Mouse (Mus musculus): ENCODE results near the gene Bcl2l10. TPM values are rescaled to one million over a fixed set of nuclear protein-coding genes. Genes with fewer than 3 reads are reported as not detected.
A peak's percentile ranks its signal among the peaks of the same experiment; 100 is the strongest.

Bcl2l10 gene
- not detected in 2 replicates for total RNA-seq (2014; rRNA removed)
- polyA plus RNA-seq (2015; fragmentation: Nextera tagmentation; extraction: Ambion mirVana) = not detected in 2 replicates

- no peak for DNase-seq (ENCODE audit: low spot score)
- WGBS = 90% methylated on average over 5 of the region's 5 CpGs
- no peaks in the 10 kb centered on the region for H3K4me1 ChIP-seq (ENCODE audit: insufficient read depth, low read length)
- no peak for ATAC-seq (ENCODE audit: low FRiP score)
- H3K4me3 ChIP-seq (ENCODE audit: low read depth, low read length) = no peak within 1 kb of the TSS
- H3K27me3 ChIP-seq (ENCODE audit: insufficient read depth, low read length) = no peaks in the 10 kb centered on the region
- no peaks in the 10 kb centered on the region for H3K9me3 ChIP-seq (ENCODE audit: low read length)
- no peak within 1 kb of the TSS for H3K4me2 ChIP-seq (ENCODE audit: low read depth, low read length, poor library complexity, severe bottlenecking)
- no peak within 1 kb of the TSS for H3K27ac ChIP-seq (ENCODE audit: low read depth, low read length)
- H3K9ac ChIP-seq (replicated peaks; ENCODE audit: low read length, poor library complexity, severe bottlenecking) = no peak within 1 kb of the TSS
- TF ChIP-seq CTCF (IDR thresholded peaks at IDR 0.05) = no peak
- peaks cover 30% of the 10 kb centered on the region for H3K36me3 ChIP-seq (ENCODE audit: insufficient read depth, low read length)
Observed at GRCm38 (mm10) chr9:75347458-75347857, at the start of gene Bcl2l10. TSS of gene Bcl2l10 (plus strand) at chr9:75347758.

DNA sequence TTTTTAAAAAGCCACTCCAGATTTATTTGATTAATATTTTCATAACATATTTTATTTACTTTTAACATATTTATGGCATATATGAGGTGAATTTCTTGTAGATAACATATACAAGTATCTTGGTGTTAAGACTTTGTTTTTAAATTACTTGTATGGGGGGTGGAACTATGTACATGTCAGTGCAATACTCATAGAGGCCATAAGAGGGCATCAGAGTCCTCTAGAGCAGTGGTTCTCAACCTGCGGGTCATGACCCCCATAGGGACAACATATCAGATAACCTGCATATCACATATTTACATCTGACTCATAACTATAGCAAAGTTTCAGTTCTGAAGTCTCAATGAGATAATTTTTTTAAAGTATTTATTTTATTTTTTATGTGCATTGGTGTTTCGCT, 48.2 kb upstream of the Bcl2l10 start:
- no peak for ATAC-seq (ENCODE audit: low FRiP score)
- Histone ChIP-seq H3K9ac (replicated peaks; ENCODE audit: low read length, poor library complexity, severe bottlenecking) (no peak overlapping the region), H3K27me3 (ENCODE audit: insufficient read depth, low read length) (no peaks in the 10 kb centered on the region), H3K4me2 (ENCODE audit: low read depth, low read length, poor library complexity, severe bottlenecking) (no peak overlapping the region), H3K4me3 (ENCODE audit: low read depth, low read length) (no peak overlapping the region), H3K4me1 (ENCODE audit: insufficient read depth, low read length) (no peaks in the 10 kb centered on the region), H3K9me3 (ENCODE audit: low read length) (no peaks in the 10 kb centered on the region), H3K36me3 (ENCODE audit: insufficient read depth, low read length) (no peaks in the 10 kb centered on the region), H3K27ac (ENCODE audit: low read depth, low read length) (no peak overlapping the region)
- peak; percentile 53 for TF ChIP-seq CTCF (IDR thresholded peaks at IDR 0.05)
- 84% methylated on average over 2 of the region's 2 CpGs for WGBS
- DNase-seq (ENCODE audit: low spot score) = peak; percentile 12

GRCm38 (mm10) chr9:75303033-75303432, 44.5 kb upstream of the Bcl2l10 start:
- Histone ChIP-seq H3K4me3 (ENCODE audit: low read depth, low read length) (no peak overlapping the region), H3K36me3 (ENCODE audit: insufficient read depth, low read length) (no peaks in the 10 kb centered on the region), H3K9me3 (ENCODE audit: low read length) (no peaks in the 10 kb centered on the region), H3K9ac (replicated peaks; ENCODE audit: low read length, poor library complexity, severe bottlenecking) (no peak overlapping the region), H3K27ac (ENCODE audit: low read depth, low read length) (no peak overlapping the region), H3K4me2 (ENCODE audit: low read depth, low read length, poor library complexity, severe bottlenecking) (no peak overlapping the region), H3K27me3 (ENCODE audit: insufficient read depth, low read length) (no peaks in the 10 kb centered on the region), H3K4me1 (ENCODE audit: insufficient read depth, low read length) (no peaks in the 10 kb centered on the region)
- ATAC-seq (ENCODE audit: low FRiP score) (no peak), DNase-seq (ENCODE audit: low spot score) (no peak)
- no peak for TF ChIP-seq CTCF (IDR thresholded peaks at IDR 0.05)
- WGBS = 82% methylated on average over 2 of the region's 2 CpGs

- Histone ChIP-seq H3K27me3 (ENCODE audit: insufficient read depth, low read length) (no peaks in the 10 kb centered on the region), H3K4me2 (ENCODE audit: low read depth, low read length, poor library complexity, severe bottlenecking) (0 out of 2 replicates have a peak overlapping the region, but pooled peaks have one; percentile 4), H3K9me3 (ENCODE audit: low read length) (no peaks in the 10 kb centered on the region), H3K36me3 (ENCODE audit: insufficient read depth, low read length) (no peaks in the 10 kb centered on the region), H3K4me1 (ENCODE audit: insufficient read depth, low read length) (no peaks in the 10 kb centered on the region), H3K27ac (ENCODE audit: low read depth, low read length) (no peak overlapping the region), H3K4me3 (ENCODE audit: low read depth, low read length) (no peak overlapping the region), H3K9ac (replicated peaks; ENCODE audit: low read length, poor library complexity, severe bottlenecking) (no peak overlapping the region)
- TF ChIP-seq CTCF (IDR thresholded peaks at IDR 0.05) = no peak
- ATAC-seq (ENCODE audit: low FRiP score) (no peak), DNase-seq (ENCODE audit: low spot score) (no peak)
- WGBS = 45% methylated on average over 16 of the region's 16 CpGs
Observed at GRCm38 (mm10) chr9:75303701-75304261, 43.8 kb upstream of the Bcl2l10 start.

GRCm38 (mm10) chr9:75304286-75304685, 43.3 kb upstream of the Bcl2l10 start:
- WGBS = 39% methylated on average over 7 of the region's 7 CpGs
- H3K4me1 ChIP-seq (ENCODE audit: insufficient read depth, low read length) = no peaks in the 10 kb centered on the region

GRCm38 (mm10) chr9:75306126-75306898, 41.2 kb upstream of the Bcl2l10 start, which contains the start of gene Gnb5:
TSS of gene Gnb5 (plus strand) at chr9:75306288.
- 68% methylated on average over 11 of the region's 11 CpGs for WGBS
- no peak within 1 kb of the TSS for H3K27ac ChIP-seq (ENCODE audit: low read depth, low read length)
- ATAC-seq (ENCODE audit: low FRiP score) = no peak
- H3K27me3 ChIP-seq (ENCODE audit: insufficient read depth, low read length) = no peaks in the 10 kb centered on the region
- no peak within 1 kb of the TSS for H3K9ac ChIP-seq (replicated peaks; ENCODE audit: low read length, poor library complexity, severe bottlenecking)
- H3K9me3 ChIP-seq (ENCODE audit: low read length) = no peaks in the 10 kb centered on the region
- no peak within 1 kb of the TSS for H3K4me3 ChIP-seq (ENCODE audit: low read depth, low read length)
- no peaks in the 10 kb centered on the region for H3K4me1 ChIP-seq (ENCODE audit: insufficient read depth, low read length)
- H3K36me3 ChIP-seq (ENCODE audit: insufficient read depth, low read length) = no peaks in the 10 kb centered on the region
- peak; percentile 61 for DNase-seq (ENCODE audit: low spot score)
- H3K4me2 ChIP-seq (ENCODE audit: low read depth, low read length, poor library complexity, severe bottlenecking) = no peak within 1 kb of the TSS
- TF ChIP-seq CTCF (IDR thresholded peaks at IDR 0.05) = no peak

More at GRCm38 (mm10) chr9:75304286-75304685, 43.3 kb upstream of the Bcl2l10 start:
- Histone ChIP-seq H3K4me3 (ENCODE audit: low read depth, low read length) (no peak overlapping the region), H3K9ac (replicated peaks; ENCODE audit: low read length, poor library complexity, severe bottlenecking) (no peak overlapping the region), H3K27me3 (ENCODE audit: insufficient read depth, low read length) (no peaks in the 10 kb centered on the region), H3K4me2 (ENCODE audit: low read depth, low read length, poor library complexity, severe bottlenecking) (0 out of 2 replicates have a peak overlapping the region, but pooled peaks have one; percentile 4), H3K36me3 (ENCODE audit: insufficient read depth, low read length) (no peaks in the 10 kb centered on the region), H3K27ac (ENCODE audit: low read depth, low read length) (no peak overlapping the region), H3K9me3 (ENCODE audit: low read length) (no peaks in the 10 kb centered on the region)
- DNase-seq (ENCODE audit: low spot score) (no peak), ATAC-seq (ENCODE audit: low FRiP score) (no peak)
- no peak for TF ChIP-seq CTCF (IDR thresholded peaks at IDR 0.05)
